Mouse (Mus musculus): ENCODE results near the gene Myh6.
"Not testable (repeated sequence)": the region's sequence is repeated elsewhere in the genome, so short reads cannot be mapped to it uniquely, and the experiment has no call there.

DNA sequence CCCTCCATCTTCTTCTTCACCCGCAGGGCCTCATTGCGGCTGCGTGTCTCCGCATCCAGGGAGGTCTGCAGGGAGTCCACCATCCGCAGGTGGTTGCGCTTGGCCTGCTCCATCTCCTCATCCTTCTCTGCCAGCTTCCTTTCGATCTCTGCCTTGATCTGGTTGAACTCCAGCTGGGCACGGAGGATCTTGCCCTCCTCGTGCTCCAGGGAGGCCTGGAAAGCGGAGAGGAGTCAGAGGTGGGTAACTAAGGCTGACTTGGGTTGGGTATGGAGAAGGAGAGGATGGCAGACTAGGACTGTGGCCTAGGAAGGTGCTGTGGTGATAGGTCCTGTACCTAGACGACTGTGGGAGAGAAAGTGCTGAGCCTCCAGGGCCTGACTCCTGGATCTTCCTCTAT, 19.7 kb downstream of the Myh6 start:
- TF ChIP-seq POLR2A (IDR thresholded peaks at IDR 0.05; ENCODE audit: insufficient read depth, low read depth, low read length) (peak; percentile 72; the same call in 1 of the 2 replicates), EP300 (IDR thresholded peaks at IDR 0.05; ENCODE audit: insufficient read depth, low read depth, low read length) (peak; percentile 96)
- not testable (repeated sequence) for TF ChIP-seq CTCF (IDR thresholded peaks at IDR 0.05)
